Comparison of ENCODE assay signal across 8 mouse cellular contexts in the genomic region with DNA sequence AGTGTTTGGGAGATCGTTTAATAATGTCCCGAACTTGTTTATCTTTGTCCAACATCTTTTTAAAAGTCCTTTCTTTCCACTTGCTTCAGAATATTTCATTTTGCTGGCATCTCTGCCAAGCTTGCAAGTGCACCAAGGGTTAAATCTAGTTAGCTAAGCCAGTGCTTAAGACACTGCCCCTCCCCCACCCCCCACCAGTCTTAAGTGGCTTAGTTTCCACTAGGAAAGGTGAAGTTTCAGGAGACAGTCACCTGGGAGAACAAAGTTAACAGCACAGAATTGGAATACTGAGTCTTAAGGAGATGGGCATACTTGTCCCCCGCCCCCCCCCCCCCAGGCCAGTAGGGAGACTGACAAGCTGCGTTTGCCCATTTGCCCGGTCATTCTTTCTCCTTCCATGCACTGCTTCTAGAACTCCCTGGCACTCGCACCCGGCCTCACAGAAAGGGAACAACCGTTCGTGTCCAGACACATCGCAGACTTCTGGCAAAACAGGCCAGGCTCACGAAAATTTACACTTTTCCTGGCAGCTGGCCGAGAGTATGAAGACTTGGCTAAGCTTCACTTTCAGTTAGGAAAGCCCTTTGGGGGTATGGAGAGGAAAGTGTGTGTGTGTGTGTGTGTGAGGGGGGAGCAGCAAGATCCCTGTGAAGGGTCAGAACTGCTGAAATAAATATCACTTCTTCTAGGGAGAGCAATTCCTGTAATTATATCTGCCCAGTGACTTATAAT.
DNase-seq lines count a peak whose midpoint lies in the region.

No protein-coding gene starts in this region.

- peak; percentile 18 for DNase-seq in embryo, embryonic 10 days (ENCODE audit: low spot score)
- no peak for DNase-seq in embryo, embryonic 9.5 days (ENCODE audit: extremely low spot score)
- DNase-seq in ovary, postnatal 36 days (ENCODE audit: low spot score) = peak; percentile 36
- no peak for DNase-seq in ovary, adult 18-20 months (ENCODE audit: low spot score)
- peak; percentile 46 to 59 for DNase-seq in kidney, postnatal 4 days
- peak; percentile 31 to 67 for DNase-seq in urinary bladder, postnatal 4 days (ENCODE audit: low spot score in 2 of 2)
- DNase-seq in cerebellum, adult 18-20 months = no peak
- no peak for DNase-seq in left cerebral cortex, adult 18-20 months (ENCODE audit: low spot score in 2 of 2)

Comparison
In these comparisons a context has a peak if more than half of its experiments do, and no peak if none do; other contexts are left out.
1. DNase-seq: peak in embryo, embryonic 10 days (single experiment), ovary, postnatal 36 days (single experiment), kidney, postnatal 4 days (2 of 2) and urinary bladder, postnatal 4 days (2 of 2); none in embryo, embryonic 9.5 days (single experiment), ovary, adult 18-20 months (single experiment), cerebellum, adult 18-20 months (0 of 2) and left cerebral cortex, adult 18-20 months (0 of 2).